Mouse (Mus musculus): Measurements from ENCODE around the gene Cilp2. TPM values are rescaled to one million over a fixed set of nuclear protein-coding genes. Genes with fewer than 3 reads are reported as not detected.

Cilp2 gene
- polyA plus RNA-seq, 1 experiment from 2014 or later, result 0.57 TPM

DNA sequence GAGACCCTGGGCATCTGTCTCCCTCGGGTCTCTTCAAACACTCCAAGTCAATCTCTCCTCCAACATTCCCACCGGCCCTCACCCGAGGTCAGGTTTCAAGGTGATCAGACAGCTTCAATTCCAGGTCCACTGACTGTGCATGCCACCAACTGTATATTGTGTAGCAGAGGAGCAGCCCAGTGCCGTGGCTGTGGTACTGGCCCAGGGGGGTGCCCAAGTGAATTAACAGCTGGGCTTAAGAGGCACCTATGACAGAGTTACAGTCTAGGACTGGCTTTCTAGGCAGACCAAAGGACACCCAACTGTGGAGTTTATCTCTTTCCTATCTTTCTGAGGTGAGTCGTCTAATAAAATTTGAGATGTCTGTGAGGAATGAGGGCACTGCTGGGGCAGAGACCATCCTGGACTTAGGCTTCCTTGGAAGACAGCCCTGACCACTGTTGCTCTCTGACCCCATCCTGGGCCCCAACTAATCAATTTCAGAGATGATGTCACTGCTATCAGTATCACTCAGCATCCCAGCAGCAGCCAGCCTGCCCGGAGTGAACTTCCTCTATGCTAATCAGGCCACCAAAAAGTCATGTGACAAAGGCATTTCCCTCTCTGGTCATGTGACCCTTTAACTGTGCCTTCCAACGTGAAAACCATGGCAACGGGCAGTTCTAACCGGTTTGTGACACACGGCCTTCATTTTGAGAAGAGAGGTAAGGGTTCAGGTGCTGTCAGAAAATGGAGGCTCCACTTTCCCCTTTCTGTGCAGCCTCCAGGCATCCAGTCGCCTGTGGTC, 32.6 kb upstream of the Cilp2 start:
- DNase-seq (ENCODE audit: low spot score) (no peak), ATAC-seq (replicated peaks; ENCODE audit: low FRiP score, low TSS enrichment, low read depth) (peak; percentile 59; the same call in 1 of the 2 replicates)
- no peaks in the 10 kb centered on the region for H3K27me3 ChIP-seq (replicated peaks; ENCODE audit: control insufficient read depth, insufficient read depth, low read length)
- no peak overlapping the region for H3K4me3 ChIP-seq (ENCODE audit: low read depth, low read length)
- H3K27ac ChIP-seq (ENCODE audit: low read depth), result peak overlapping the region; percentile 47
- peaks cover 26% of the 10 kb centered on the region for H3K36me3 ChIP-seq (ENCODE audit: control insufficient read depth, insufficient read depth, low read length)
- no peaks in the 10 kb centered on the region for H3K9me3 ChIP-seq (ENCODE audit: control insufficient read depth, low read length)
- no peak overlapping the region for H3K4me2 ChIP-seq (ENCODE audit: low read length)
- no peak overlapping the region for H3K9ac ChIP-seq (ENCODE audit: low read length)
- 42% methylated on average over 11 of the region's 11 CpGs for WGBS
- H3K4me1 ChIP-seq (replicated peaks; ENCODE audit: control insufficient read depth, insufficient read depth, low read length), result peaks cover 11% of the 10 kb centered on the region

DNA sequence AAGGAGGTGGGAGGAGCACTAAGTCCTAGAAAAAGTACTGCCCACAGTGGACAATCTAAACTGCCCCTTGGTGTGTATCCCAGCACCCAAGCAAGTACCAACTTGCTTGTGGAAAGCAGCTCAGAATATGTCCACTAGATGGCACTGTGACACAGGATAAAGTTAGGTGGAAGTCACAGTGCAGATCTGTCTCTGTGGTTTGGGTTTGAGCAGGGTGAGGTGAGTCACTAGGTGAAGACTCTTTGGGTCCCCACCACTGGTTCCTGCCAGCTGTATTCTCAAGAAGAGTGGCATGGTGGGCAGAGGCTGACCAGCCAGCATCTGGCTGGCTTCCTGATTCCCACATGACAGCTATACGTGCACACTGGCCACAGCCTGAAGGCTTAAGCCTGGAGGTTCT, 31.5 kb upstream of the Cilp2 start:
- WGBS, result 78% methylated on average over 1 of the region's 1 CpGs
- Histone ChIP-seq H3K4me1 (replicated peaks; ENCODE audit: control insufficient read depth, insufficient read depth, low read length) (peaks cover 11% of the 10 kb centered on the region), H3K4me3 (ENCODE audit: low read depth, low read length) (no peak overlapping the region), H3K27ac (ENCODE audit: low read depth) (peak overlapping the region; percentile 9; the same call in 1 of the 2 replicates), H3K27me3 (replicated peaks; ENCODE audit: control insufficient read depth, insufficient read depth, low read length) (no peaks in the 10 kb centered on the region), H3K36me3 (ENCODE audit: control insufficient read depth, insufficient read depth, low read length) (peaks cover 37% of the 10 kb centered on the region), H3K4me2 (ENCODE audit: low read length) (no peak overlapping the region), H3K9me3 (ENCODE audit: control insufficient read depth, low read length) (no peaks in the 10 kb centered on the region), H3K9ac (ENCODE audit: low read length) (no peak overlapping the region)
- ATAC-seq (replicated peaks; ENCODE audit: low FRiP score, low TSS enrichment, low read depth) (peak; percentile 33; the same call in 1 of the 2 replicates), DNase-seq (ENCODE audit: low spot score) (peak; percentile 88)

DNA sequence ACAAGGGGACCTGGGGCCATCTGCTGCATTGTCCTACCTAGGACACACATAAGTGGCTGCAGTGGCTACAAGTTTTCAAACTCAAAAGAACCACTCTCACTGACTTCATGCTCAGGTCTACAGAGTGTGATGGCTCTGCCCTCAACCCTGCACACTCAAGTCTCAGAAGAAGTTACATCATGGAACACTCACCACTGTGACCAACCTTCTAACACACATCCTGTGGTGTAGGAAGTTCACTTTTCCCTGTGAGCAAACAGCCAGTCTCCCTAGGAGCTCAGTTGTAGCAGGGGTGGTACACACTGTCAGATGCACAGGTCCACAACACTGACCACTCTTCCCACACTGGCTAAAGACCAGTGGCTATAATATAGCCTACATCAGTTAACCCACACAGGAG, 31.0 kb upstream of the Cilp2 start:
- Histone ChIP-seq H3K27me3 (replicated peaks; ENCODE audit: control insufficient read depth, insufficient read depth, low read length) (no peaks in the 10 kb centered on the region), H3K36me3 (ENCODE audit: control insufficient read depth, insufficient read depth, low read length) (peaks cover 42% of the 10 kb centered on the region), H3K4me3 (ENCODE audit: low read depth, low read length) (no peak overlapping the region), H3K9me3 (ENCODE audit: control insufficient read depth, low read length) (no peaks in the 10 kb centered on the region), H3K27ac (ENCODE audit: low read depth) (no peak overlapping the region), H3K4me2 (ENCODE audit: low read length) (no peak overlapping the region), H3K4me1 (replicated peaks; ENCODE audit: control insufficient read depth, insufficient read depth, low read length) (peaks cover 11% of the 10 kb centered on the region), H3K9ac (ENCODE audit: low read length) (no peak overlapping the region)
- ATAC-seq (replicated peaks; ENCODE audit: low FRiP score, low TSS enrichment, low read depth), result no peak
- no peak for DNase-seq (ENCODE audit: low spot score)

DNA sequence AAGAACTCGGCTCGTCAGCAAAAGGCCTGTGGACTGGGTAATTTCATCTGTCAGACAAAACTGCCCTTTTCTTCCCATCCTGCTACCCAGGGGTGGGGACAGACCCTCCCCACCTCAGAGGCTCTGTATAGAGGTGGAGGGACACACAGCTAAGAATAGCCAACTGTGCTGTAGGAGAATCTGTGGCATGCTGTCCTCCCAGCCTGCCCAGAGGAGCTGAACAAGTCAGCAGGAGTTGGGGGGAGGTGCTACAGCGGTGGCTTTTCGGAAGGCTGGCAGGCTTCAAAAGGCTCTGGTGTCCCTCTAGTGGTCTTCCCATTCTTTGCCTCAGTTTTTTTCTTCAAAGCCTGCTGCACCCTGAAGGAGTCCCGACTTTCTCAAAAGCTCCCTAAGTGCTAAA, 28.3 kb upstream of the Cilp2 start:
- DNase-seq (ENCODE audit: low spot score) (no peak), ATAC-seq (replicated peaks; ENCODE audit: low FRiP score, low TSS enrichment, low read depth) (no peak)
- Histone ChIP-seq H3K4me3 (ENCODE audit: low read depth, low read length) (no peak overlapping the region), H3K27ac (ENCODE audit: low read depth) (no peak overlapping the region), H3K4me2 (ENCODE audit: low read length) (no peak overlapping the region), H3K9ac (ENCODE audit: low read length) (no peak overlapping the region), H3K9me3 (ENCODE audit: control insufficient read depth, low read length) (no peaks in the 10 kb centered on the region), H3K27me3 (replicated peaks; ENCODE audit: control insufficient read depth, insufficient read depth, low read length) (no peaks in the 10 kb centered on the region), H3K4me1 (replicated peaks; ENCODE audit: control insufficient read depth, insufficient read depth, low read length) (peaks cover 5% of the 10 kb centered on the region), H3K36me3 (ENCODE audit: control insufficient read depth, insufficient read depth, low read length) (peaks cover 69% of the 10 kb centered on the region)
- WGBS, result 40% methylated on average over 5 of the region's 5 CpGs

DNA sequence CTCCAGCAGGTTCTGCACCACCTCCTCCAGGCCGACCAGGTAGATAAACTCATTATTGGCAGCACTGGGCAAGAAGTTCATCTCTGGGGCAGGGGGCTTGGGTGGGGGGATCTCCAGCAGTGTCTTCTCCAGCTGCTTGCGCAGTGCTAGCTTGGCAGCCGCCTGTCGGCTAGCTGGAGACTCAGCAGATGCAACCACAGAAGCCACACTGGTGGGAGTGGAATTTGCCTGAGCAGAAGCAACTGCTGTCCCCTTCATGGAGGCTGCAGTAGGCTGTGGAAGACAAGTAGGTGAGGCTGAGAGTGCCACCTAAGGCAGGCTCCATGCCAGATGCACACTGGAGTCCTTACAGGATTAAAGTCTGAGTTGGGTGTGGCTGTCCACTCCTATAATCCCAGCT, 27.0 kb upstream of the Cilp2 start:
- no peak overlapping the region for H3K4me2 ChIP-seq (ENCODE audit: low read length)
- ATAC-seq (replicated peaks; ENCODE audit: low FRiP score, low TSS enrichment, low read depth) (no peak), DNase-seq (ENCODE audit: low spot score) (no peak)
- 89% methylated on average over 4 of the region's 4 CpGs for WGBS
- no peak overlapping the region for H3K27ac ChIP-seq (ENCODE audit: low read depth)
- no peaks in the 10 kb centered on the region for H3K9me3 ChIP-seq (ENCODE audit: control insufficient read depth, low read length)
- H3K4me3 ChIP-seq (ENCODE audit: low read depth, low read length), result no peak overlapping the region
- no peaks in the 10 kb centered on the region for H3K27me3 ChIP-seq (replicated peaks; ENCODE audit: control insufficient read depth, insufficient read depth, low read length)
- no peak overlapping the region for H3K9ac ChIP-seq (ENCODE audit: low read length)
- H3K36me3 ChIP-seq (ENCODE audit: control insufficient read depth, insufficient read depth, low read length), result peaks cover 81% of the 10 kb centered on the region
- no peaks in the 10 kb centered on the region for H3K4me1 ChIP-seq (replicated peaks; ENCODE audit: control insufficient read depth, insufficient read depth, low read length)

DNA sequence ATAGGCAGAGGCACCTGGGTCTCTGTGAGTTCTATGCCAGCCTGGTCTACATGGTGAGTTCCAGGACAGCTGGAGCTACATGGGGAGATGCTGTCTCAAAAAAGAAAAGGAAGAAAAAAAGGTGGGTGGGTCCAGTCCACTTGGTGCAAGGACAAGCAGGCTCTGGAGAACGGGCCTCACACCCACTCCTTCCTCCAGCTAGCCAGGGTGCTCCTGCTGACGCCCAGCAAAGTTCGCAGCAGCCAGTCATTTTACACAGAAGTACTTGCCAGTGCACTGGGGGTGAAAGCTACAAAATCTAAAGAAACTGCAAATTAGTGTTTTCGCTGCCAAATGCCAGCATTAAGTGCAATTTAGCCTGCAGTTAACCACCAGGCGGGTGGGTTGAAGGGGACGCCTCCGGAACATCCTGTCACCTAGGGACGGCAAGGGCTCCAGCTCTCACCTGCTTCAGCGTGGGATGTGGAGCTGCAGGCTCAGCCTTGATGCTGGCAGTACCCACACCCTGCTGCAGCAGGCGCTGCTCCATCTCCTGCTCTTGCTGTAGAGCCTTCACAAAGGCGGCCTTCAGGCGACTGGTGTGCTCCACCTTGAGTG, 25.1 kb upstream of the Cilp2 start:
- Histone ChIP-seq H3K27me3 (replicated peaks; ENCODE audit: control insufficient read depth, insufficient read depth, low read length) (no peaks in the 10 kb centered on the region), H3K4me1 (replicated peaks; ENCODE audit: control insufficient read depth, insufficient read depth, low read length) (no peaks in the 10 kb centered on the region), H3K9me3 (ENCODE audit: control insufficient read depth, low read length) (no peaks in the 10 kb centered on the region), H3K27ac (ENCODE audit: low read depth) (no peak overlapping the region), H3K9ac (ENCODE audit: low read length) (no peak overlapping the region), H3K36me3 (ENCODE audit: control insufficient read depth, insufficient read depth, low read length) (peaks cover 100% of the 10 kb centered on the region), H3K4me3 (ENCODE audit: low read depth, low read length) (no peak overlapping the region), H3K4me2 (ENCODE audit: low read length) (no peak overlapping the region)
- WGBS, result 88% methylated on average over 12 of the region's 12 CpGs
- ATAC-seq (replicated peaks; ENCODE audit: low FRiP score, low TSS enrichment, low read depth), result no peak
- DNase-seq (ENCODE audit: low spot score), result no peak

DNA sequence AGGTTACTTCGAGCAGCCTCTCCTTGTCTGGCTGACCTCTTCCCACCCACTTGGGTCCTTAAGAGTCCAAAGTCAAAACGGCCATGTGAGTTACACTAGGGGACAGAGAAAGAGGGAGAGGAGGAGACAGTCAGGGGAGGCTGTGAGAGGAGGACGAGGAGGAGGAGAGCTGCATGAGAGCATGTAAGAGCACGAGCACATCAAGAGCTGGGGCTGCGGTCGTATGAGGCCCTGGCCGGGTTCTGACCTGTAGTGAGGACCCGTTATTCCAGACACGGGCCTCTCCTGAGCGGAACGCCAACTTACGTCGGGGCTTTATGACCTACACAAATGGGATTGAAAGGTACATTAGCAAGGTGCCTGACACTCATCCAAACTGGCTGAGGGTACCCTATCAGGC, 24.4 kb upstream of the Cilp2 start:
- peaks cover 94% of the 10 kb centered on the region for H3K36me3 ChIP-seq (ENCODE audit: control insufficient read depth, insufficient read depth, low read length)
- no peak overlapping the region for H3K9ac ChIP-seq (ENCODE audit: low read length)
- no peaks in the 10 kb centered on the region for H3K4me1 ChIP-seq (replicated peaks; ENCODE audit: control insufficient read depth, insufficient read depth, low read length)
- no peak for ATAC-seq (replicated peaks; ENCODE audit: low FRiP score, low TSS enrichment, low read depth)
- H3K27me3 ChIP-seq (replicated peaks; ENCODE audit: control insufficient read depth, insufficient read depth, low read length), result no peaks in the 10 kb centered on the region
- H3K4me2 ChIP-seq (ENCODE audit: low read length), result no peak overlapping the region
- WGBS, result 94% methylated on average over 13 of the region's 13 CpGs
- no peak for DNase-seq (ENCODE audit: low spot score)
- H3K9me3 ChIP-seq (ENCODE audit: control insufficient read depth, low read length), result no peaks in the 10 kb centered on the region
- no peak overlapping the region for H3K4me3 ChIP-seq (ENCODE audit: low read depth, low read length)
- no peak overlapping the region for H3K27ac ChIP-seq (ENCODE audit: low read depth)

DNA sequence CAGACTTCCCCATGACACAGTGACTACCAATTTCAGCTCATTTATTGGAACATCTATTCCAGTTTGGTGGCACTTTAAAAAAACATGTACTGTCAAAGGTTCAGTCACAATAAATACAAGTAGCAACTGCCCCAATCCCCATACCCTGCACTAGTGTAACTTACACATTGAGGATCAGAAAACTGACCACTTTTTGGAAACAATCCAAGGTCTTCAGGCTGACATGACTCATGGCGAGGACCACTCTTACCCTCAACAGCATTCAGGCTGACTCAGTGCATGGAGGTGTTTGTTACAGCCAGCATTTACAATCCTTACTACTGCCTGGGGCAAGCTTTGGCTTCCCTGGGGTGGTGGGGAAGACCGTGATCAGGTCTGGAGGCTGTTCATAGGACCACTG, 19.6 kb upstream of the Cilp2 start:
- no peak for DNase-seq (ENCODE audit: low spot score)
- 88% methylated on average over 2 of the region's 2 CpGs for WGBS
- Histone ChIP-seq H3K4me3 (ENCODE audit: low read depth, low read length) (no peak overlapping the region), H3K9ac (ENCODE audit: low read length) (no peak overlapping the region), H3K27me3 (replicated peaks; ENCODE audit: control insufficient read depth, insufficient read depth, low read length) (no peaks in the 10 kb centered on the region), H3K36me3 (ENCODE audit: control insufficient read depth, insufficient read depth, low read length) (peaks cover 46% of the 10 kb centered on the region), H3K9me3 (ENCODE audit: control insufficient read depth, low read length) (no peaks in the 10 kb centered on the region), H3K27ac (ENCODE audit: low read depth) (no peak overlapping the region), H3K4me1 (replicated peaks; ENCODE audit: control insufficient read depth, insufficient read depth, low read length) (0 out of 2 replicates have a peak, but pooled peaks cover 6% of the 10 kb centered on the region), H3K4me2 (ENCODE audit: low read length) (no peak overlapping the region)
- ATAC-seq (replicated peaks; ENCODE audit: low FRiP score, low TSS enrichment, low read depth), result no peak

DNA sequence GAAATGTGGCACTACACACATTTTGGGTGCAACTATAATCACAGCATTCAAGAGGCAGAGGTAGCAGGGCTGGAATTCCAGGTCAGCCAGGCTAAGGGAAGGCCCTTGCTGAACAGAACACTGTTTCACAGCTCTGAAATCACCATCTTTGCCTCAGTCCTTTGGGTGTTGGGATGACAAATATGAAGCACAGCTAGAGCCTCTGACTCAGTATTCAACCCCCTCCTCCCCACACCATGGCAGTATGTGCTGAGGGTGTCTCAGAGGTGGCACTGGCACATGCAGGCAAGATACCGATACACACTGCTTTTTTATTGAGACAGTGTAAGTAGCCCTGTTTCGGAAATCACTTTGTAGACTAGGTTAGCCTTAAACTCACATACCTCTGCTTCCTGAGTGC, 18.8 kb upstream of the Cilp2 start:
- Histone ChIP-seq H3K9ac (ENCODE audit: low read length) (no peak overlapping the region), H3K27me3 (replicated peaks; ENCODE audit: control insufficient read depth, insufficient read depth, low read length) (no peaks in the 10 kb centered on the region), H3K27ac (ENCODE audit: low read depth) (no peak overlapping the region), H3K4me3 (ENCODE audit: low read depth, low read length) (no peak overlapping the region), H3K4me2 (ENCODE audit: low read length) (no peak overlapping the region), H3K36me3 (ENCODE audit: control insufficient read depth, insufficient read depth, low read length) (peaks cover 38% of the 10 kb centered on the region), H3K4me1 (replicated peaks; ENCODE audit: control insufficient read depth, insufficient read depth, low read length) (0 out of 2 replicates have a peak, but pooled peaks cover 10% of the 10 kb centered on the region), H3K9me3 (ENCODE audit: control insufficient read depth, low read length) (no peaks in the 10 kb centered on the region)
- DNase-seq (ENCODE audit: low spot score) (no peak), ATAC-seq (replicated peaks; ENCODE audit: low FRiP score, low TSS enrichment, low read depth) (no peak)
- 81% methylated on average over 2 of the region's 2 CpGs for WGBS
